Mouse (Mus musculus): ENCODE results near the gene Chd4.

Chd4 gene

GRCm38 (mm10) chr6:125143904-125144303, 48.1 kb downstream of the Chd4 start:
- peak; percentile 61 for DNase-seq

GRCm38 (mm10) chr6:125145001-125145400, 49.2 kb downstream of the Chd4 start, which contains the start of gene Iffo1:
TSS of gene Iffo1 (plus strand) at chr6:125145241.
- peak; percentile 95 for DNase-seq

GRCm38 (mm10) chr6:125145479-125145951, 49.7 kb downstream of the Chd4 start:
- DNase-seq = no peak

- DNase-seq = no peak
Measured at GRCm38 (mm10) chr6:125146148-125146547, 50.4 kb downstream of the Chd4 start.

- DNase-seq = peak; percentile 39
Measured at GRCm38 (mm10) chr6:125146797-125147196, 51.0 kb downstream of the Chd4 start.

- DNase-seq = no peak
Measured at GRCm38 (mm10) chr6:125147329-125147728, 51.5 kb downstream of the Chd4 start.

- peak; percentile 49 for DNase-seq
Measured at GRCm38 (mm10) chr6:125148251-125148925, 52.6 kb downstream of the Chd4 start.

GRCm38 (mm10) chr6:125148926-125149568, 53.3 kb downstream of the Chd4 start:
- DNase-seq = peak; percentile 77

- no peak for DNase-seq
Measured at GRCm38 (mm10) chr6:125149569-125149950, 53.8 kb downstream of the Chd4 start.

- no peak for DNase-seq
Measured at GRCm38 (mm10) chr6:125152212-125153017, 56.6 kb downstream of the Chd4 start.

GRCm38 (mm10) chr6:125153018-125153389, 57.2 kb downstream of the Chd4 start:
- DNase-seq = no peak

- no peak for DNase-seq
Measured at GRCm38 (mm10) chr6:125153682-125154081, 57.9 kb downstream of the Chd4 start.

GRCm38 (mm10) chr6:125154550-125154949, 58.8 kb downstream of the Chd4 start:
- DNase-seq = no peak

GRCm38 (mm10) chr6:125155262-125155661, 59.5 kb downstream of the Chd4 start:
- no peak for DNase-seq

GRCm38 (mm10) chr6:125156491-125156890, 60.7 kb downstream of the Chd4 start:
- no peak for DNase-seq

GRCm38 (mm10) chr6:125156903-125157614, 61.3 kb downstream of the Chd4 start:
- peak; percentile 33 for DNase-seq

- no peak for DNase-seq
Measured at GRCm38 (mm10) chr6:125158944-125159492, 63.2 kb downstream of the Chd4 start.

GRCm38 (mm10) chr6:125159773-125160557, 64.2 kb downstream of the Chd4 start:
- DNase-seq = no peak

GRCm38 (mm10) chr6:125160558-125160853, 64.7 kb downstream of the Chd4 start:
- no peak for DNase-seq

GRCm38 (mm10) chr6:125160854-125161760, 65.3 kb downstream of the Chd4 start:
- peak; percentile 81 for DNase-seq

GRCm38 (mm10) chr6:125161971-125162370, 66.2 kb downstream of the Chd4 start:
- DNase-seq = peak; percentile 54
